Mouse (Mus musculus): ENCODE measurements around the gene Pde6g. TPM values are rescaled to one million over a fixed set of nuclear protein-coding genes. Genes with fewer than 3 reads are reported as not detected.

The Pde6g gene
- 0.28 and 0.38 TPM in 2 replicates for polyA plus RNA-seq (2015; fragmentation: Nextera tagmentation; extraction: Ambion mirVana)

DNA sequence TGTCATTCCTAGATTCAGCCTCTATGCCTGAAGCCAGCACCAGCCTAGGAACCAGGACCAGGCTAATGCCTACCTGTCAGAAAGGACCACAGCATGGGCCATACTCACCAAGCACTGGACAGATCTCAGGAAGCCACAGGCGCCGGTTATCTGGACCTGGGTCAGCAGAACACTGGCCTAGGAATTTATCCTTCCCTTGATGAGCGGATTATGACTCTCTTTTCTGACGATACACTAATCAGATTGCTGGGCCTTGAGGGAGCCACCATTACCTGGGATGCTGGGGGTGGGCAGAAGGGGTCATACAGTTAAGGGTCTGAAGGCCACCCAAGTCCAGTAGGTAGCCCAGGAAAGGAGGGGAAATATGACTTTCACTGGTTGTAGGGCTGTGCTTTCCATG lies at the start of gene Pde6g:
TSS of gene Pde6g (minus strand) at position 195 of the 400 bp plus-strand sequence.
- peaks cover 14% of the 10 kb centered on the region for H3K4me1 ChIP-seq
- H3K4me2 ChIP-seq, result no peak within 1 kb of the TSS
- H3K9me3 ChIP-seq (replicated peaks), result no peaks in the 10 kb centered on the region
- H3K27ac ChIP-seq, result no peak within 1 kb of the TSS
- H3K27me3 ChIP-seq, result no peaks in the 10 kb centered on the region
- H3K36me3 ChIP-seq, result peaks cover 6% of the 10 kb centered on the region; the same call in 1 of the 2 replicates
- no peak within 1 kb of the TSS for H3K9ac ChIP-seq
- WGBS, result 82% methylated on average over 4 of the region's 4 CpGs
- no peak for ATAC-seq (replicated peaks; ENCODE audit: low FRiP score)
- H3K4me3 ChIP-seq (replicated peaks), result no peak within 1 kb of the TSS

GRCm38 (mm10) chr11:120501701-120502100 lies 48.4 kb upstream of the Pde6g start:
- Histone ChIP-seq H3K36me3 (peaks cover 27% of the 10 kb centered on the region), H3K9ac (no peak overlapping the region), H3K27me3 (no peaks in the 10 kb centered on the region), H3K9me3 (replicated peaks) (no peaks in the 10 kb centered on the region), H3K4me1 (peaks cover 9% of the 10 kb centered on the region; the same call in 1 of the 2 replicates), H3K27ac (no peak overlapping the region), H3K4me2 (no peak overlapping the region), H3K4me3 (replicated peaks) (no peak overlapping the region)
- ATAC-seq (replicated peaks; ENCODE audit: low FRiP score), result no peak
- WGBS, result 83% methylated on average over 4 of the region's 4 CpGs

- no peak for ATAC-seq (replicated peaks; ENCODE audit: low FRiP score)
- H3K4me2 ChIP-seq, result no peak overlapping the region
- 61% methylated on average over 6 of the region's 6 CpGs for WGBS
- H3K4me1 ChIP-seq, result peaks cover 6% of the 10 kb centered on the region; the same call in 1 of the 2 replicates
- H3K9me3 ChIP-seq (replicated peaks), result no peaks in the 10 kb centered on the region
- H3K27ac ChIP-seq, result no peak overlapping the region
- no peaks in the 10 kb centered on the region for H3K27me3 ChIP-seq
- no peak overlapping the region for H3K9ac ChIP-seq
- no peak overlapping the region for H3K4me3 ChIP-seq (replicated peaks)
- H3K36me3 ChIP-seq, result peaks cover 34% of the 10 kb centered on the region
Observed at GRCm38 (mm10) chr11:120501018-120501417, 47.7 kb upstream of the Pde6g start.

DNA sequence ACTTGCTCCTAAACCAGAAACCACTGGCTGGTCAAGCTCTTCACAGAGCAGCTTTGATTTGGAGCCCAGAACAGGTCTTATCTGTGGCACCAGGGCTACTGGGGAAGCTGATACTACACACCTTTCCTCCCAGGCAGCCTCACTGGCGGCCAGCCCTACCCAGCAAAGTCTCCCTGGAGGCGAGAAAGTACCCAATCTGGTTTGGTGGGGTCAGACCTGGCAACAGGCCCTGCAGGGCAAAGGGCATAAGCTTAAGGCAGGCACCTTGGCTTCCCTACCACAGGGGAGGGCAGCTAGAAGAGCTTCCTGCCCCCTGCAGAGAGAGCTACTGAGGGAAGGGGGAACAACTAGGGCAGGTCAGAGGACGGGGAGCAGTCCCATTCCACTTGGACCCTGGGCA lies 47.1 kb upstream of the Pde6g start:
- Histone ChIP-seq H3K4me3 (replicated peaks) (no peak overlapping the region), H3K27me3 (no peaks in the 10 kb centered on the region), H3K9me3 (replicated peaks) (no peaks in the 10 kb centered on the region), H3K36me3 (peaks cover 40% of the 10 kb centered on the region), H3K4me1 (peaks cover 6% of the 10 kb centered on the region; the same call in 1 of the 2 replicates), H3K4me2 (no peak overlapping the region), H3K9ac (no peak overlapping the region), H3K27ac (peak overlapping the region; percentile 55)
- 21% methylated on average over 3 of the region's 3 CpGs for WGBS
- peak; percentile 50; the same call in 1 of the 2 replicates for ATAC-seq (replicated peaks; ENCODE audit: low FRiP score)

DNA sequence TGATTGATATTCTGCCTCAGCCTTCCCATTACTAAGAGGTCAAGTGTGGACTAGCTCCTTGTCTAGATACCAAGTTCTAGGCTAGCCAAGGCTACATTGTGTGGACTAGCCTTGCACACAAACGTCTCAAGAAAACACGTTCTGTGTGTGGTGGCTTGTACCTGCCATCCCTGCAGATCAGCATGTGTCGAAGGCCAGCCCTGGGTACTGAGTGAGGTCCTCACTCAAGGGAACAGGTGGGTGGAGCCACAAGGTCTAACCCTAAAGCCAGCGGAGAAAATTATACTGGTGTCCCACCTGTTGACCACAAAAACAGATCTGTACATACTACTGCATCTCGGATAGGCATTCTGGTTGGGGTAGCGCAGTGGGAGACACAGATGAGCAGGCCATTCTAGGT lies 46.6 kb upstream of the Pde6g start:
- 0 out of 2 replicates have a peak, but pooled peaks have one; percentile 35 for ATAC-seq (replicated peaks; ENCODE audit: low FRiP score)

DNA sequence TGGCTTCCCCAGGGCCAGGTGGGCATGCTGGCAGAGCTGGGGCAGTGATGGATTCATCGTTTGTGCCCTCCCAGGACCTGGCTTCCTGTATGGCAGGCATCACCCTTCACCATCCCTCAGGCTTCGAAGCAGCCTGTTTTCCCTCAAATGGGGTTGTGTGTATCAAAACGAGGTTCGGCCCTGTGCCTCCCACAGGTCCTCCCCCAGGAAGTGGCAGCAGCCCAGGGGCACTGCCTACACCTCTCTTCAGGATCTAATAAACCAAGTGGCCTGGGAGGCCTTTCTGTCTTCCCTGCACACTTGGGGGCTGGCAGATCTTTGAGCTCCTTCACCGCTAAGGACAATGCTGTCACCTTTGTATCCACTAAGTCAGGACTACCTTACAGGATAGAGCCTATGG lies 45.6 kb upstream of the Pde6g start:
- 77% methylated on average over 5 of the region's 5 CpGs for WGBS
- Histone ChIP-seq H3K27me3 (no peaks in the 10 kb centered on the region), H3K9me3 (replicated peaks) (no peaks in the 10 kb centered on the region), H3K9ac (no peak overlapping the region), H3K27ac (0 out of 2 replicates have a peak overlapping the region, but pooled peaks have one; percentile 55), H3K4me1 (peaks cover 9% of the 10 kb centered on the region), H3K4me3 (replicated peaks) (no peak overlapping the region), H3K36me3 (peaks cover 53% of the 10 kb centered on the region), H3K4me2 (no peak overlapping the region)
- ATAC-seq (replicated peaks; ENCODE audit: low FRiP score), result no peak

More for the DNA sequence above, 46.6 kb upstream of the Pde6g start:
- H3K4me3 ChIP-seq (replicated peaks), result no peak overlapping the region
- no peak overlapping the region for H3K4me2 ChIP-seq
- WGBS, result 84% methylated on average over 6 of the region's 6 CpGs
- peaks cover 45% of the 10 kb centered on the region for H3K36me3 ChIP-seq
- peak overlapping the region; percentile 55 for H3K27ac ChIP-seq
- H3K9me3 ChIP-seq (replicated peaks), result no peaks in the 10 kb centered on the region
- H3K9ac ChIP-seq, result no peak overlapping the region
- peaks cover 6% of the 10 kb centered on the region; the same call in 1 of the 2 replicates for H3K4me1 ChIP-seq
- no peaks in the 10 kb centered on the region for H3K27me3 ChIP-seq

DNA sequence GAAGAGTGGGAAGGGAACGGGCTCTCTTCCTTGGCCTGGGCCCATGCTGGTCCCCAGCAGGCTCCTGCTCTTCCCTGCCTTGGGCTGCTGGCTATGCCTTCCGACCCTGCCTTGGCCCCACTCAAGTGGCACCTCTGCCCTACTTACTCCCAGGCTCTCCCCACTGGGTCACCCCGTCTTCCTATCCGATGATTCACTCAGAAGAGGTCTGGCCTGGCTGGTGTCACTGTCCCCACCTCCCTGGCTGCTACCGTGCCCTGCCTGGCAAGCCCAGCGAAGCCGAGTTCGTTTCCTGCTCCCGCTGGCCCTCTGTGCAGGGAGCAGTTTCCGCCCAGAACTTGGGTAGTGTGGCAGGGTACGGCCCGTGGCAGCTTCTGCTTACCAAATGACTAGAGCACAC lies 44.9 kb upstream of the Pde6g start:
- ATAC-seq (replicated peaks; ENCODE audit: low FRiP score), result no peak
- Histone ChIP-seq H3K9ac (no peak overlapping the region), H3K27me3 (no peaks in the 10 kb centered on the region), H3K9me3 (replicated peaks) (no peaks in the 10 kb centered on the region), H3K4me3 (replicated peaks) (no peak overlapping the region), H3K36me3 (peaks cover 53% of the 10 kb centered on the region), H3K4me1 (peaks cover 16% of the 10 kb centered on the region), H3K4me2 (no peak overlapping the region), H3K27ac (no peak overlapping the region)
- WGBS, result 91% methylated on average over 12 of the region's 12 CpGs

- Histone ChIP-seq H3K4me2 (no peak overlapping the region), H3K36me3 (peaks cover 53% of the 10 kb centered on the region), H3K9ac (no peak overlapping the region), H3K4me3 (replicated peaks) (no peak overlapping the region), H3K27ac (no peak overlapping the region), H3K27me3 (no peaks in the 10 kb centered on the region), H3K9me3 (replicated peaks) (no peaks in the 10 kb centered on the region), H3K4me1 (peaks cover 24% of the 10 kb centered on the region)
- ATAC-seq (replicated peaks; ENCODE audit: low FRiP score), result no peak
- WGBS, result 92% methylated on average over 3 of the region's 3 CpGs
Observed at GRCm38 (mm10) chr11:120497436-120497835, 44.1 kb upstream of the Pde6g start.

DNA sequence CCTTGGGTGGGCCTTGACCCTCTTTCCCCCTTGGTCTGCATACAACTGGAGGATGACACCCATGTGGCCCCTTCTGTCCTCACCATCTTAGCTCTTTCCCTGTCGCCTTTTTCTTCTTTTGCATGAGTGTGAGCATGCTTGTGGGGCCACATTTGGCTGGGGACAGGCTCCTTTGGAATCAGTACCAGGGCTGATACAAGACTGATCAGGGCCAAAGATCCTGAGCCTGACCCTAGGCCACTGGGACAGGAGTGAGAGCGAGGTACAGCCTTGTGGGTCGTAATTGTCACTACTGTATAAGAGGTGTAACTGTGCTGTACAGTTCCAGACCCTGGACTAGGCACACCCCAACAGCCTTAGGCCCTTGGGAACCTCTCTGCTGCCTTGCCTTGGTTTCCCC lies 40.6 kb upstream of the Pde6g start:
- no peaks in the 10 kb centered on the region for H3K27me3 ChIP-seq
- H3K4me2 ChIP-seq, result peak overlapping the region; percentile 78
- WGBS, result 83% methylated on average over 3 of the region's 3 CpGs
- H3K4me3 ChIP-seq (replicated peaks), result peak overlapping the region; percentile 82
- 0 out of 2 replicates have a peak overlapping the region, but pooled peaks have one; percentile 4 for H3K27ac ChIP-seq
- H3K9ac ChIP-seq, result 0 out of 2 replicates have a peak overlapping the region, but pooled peaks have one; percentile 75
- H3K9me3 ChIP-seq (replicated peaks), result no peaks in the 10 kb centered on the region
- peaks cover 57% of the 10 kb centered on the region for H3K36me3 ChIP-seq
- H3K4me1 ChIP-seq, result peaks cover 46% of the 10 kb centered on the region
- ATAC-seq (replicated peaks; ENCODE audit: low FRiP score), result no peak

- no peaks in the 10 kb centered on the region for H3K9me3 ChIP-seq (replicated peaks)
- peak overlapping the region; percentile 89 for H3K27ac ChIP-seq
- H3K36me3 ChIP-seq, result peaks cover 57% of the 10 kb centered on the region
- peak overlapping the region; percentile 75 for H3K9ac ChIP-seq
- WGBS, result 47% methylated on average over 3 of the region's 3 CpGs
- H3K27me3 ChIP-seq, result no peaks in the 10 kb centered on the region
- H3K4me1 ChIP-seq, result peaks cover 51% of the 10 kb centered on the region
- ATAC-seq (replicated peaks; ENCODE audit: low FRiP score), result no peak
- H3K4me3 ChIP-seq (replicated peaks), result peak overlapping the region; percentile 82
- H3K4me2 ChIP-seq, result peak overlapping the region; percentile 78
Observed at GRCm38 (mm10) chr11:120493351-120493750, 40.1 kb upstream of the Pde6g start.

- H3K36me3 ChIP-seq, result peaks cover 57% of the 10 kb centered on the region
- peak overlapping the region; percentile 89 for H3K27ac ChIP-seq
- no peaks in the 10 kb centered on the region for H3K9me3 ChIP-seq (replicated peaks)
- peak overlapping the region; percentile 78 for H3K4me2 ChIP-seq
- peak overlapping the region; percentile 82 for H3K4me3 ChIP-seq (replicated peaks)
- ATAC-seq (replicated peaks; ENCODE audit: low FRiP score), result no peak
- H3K27me3 ChIP-seq, result no peaks in the 10 kb centered on the region
- H3K9ac ChIP-seq, result peak overlapping the region; percentile 75
- H3K4me1 ChIP-seq, result peaks cover 51% of the 10 kb centered on the region
- 24% methylated on average over 3 of the region's 3 CpGs for WGBS
Observed at GRCm38 (mm10) chr11:120492878-120493203, 39.5 kb upstream of the Pde6g start.

DNA sequence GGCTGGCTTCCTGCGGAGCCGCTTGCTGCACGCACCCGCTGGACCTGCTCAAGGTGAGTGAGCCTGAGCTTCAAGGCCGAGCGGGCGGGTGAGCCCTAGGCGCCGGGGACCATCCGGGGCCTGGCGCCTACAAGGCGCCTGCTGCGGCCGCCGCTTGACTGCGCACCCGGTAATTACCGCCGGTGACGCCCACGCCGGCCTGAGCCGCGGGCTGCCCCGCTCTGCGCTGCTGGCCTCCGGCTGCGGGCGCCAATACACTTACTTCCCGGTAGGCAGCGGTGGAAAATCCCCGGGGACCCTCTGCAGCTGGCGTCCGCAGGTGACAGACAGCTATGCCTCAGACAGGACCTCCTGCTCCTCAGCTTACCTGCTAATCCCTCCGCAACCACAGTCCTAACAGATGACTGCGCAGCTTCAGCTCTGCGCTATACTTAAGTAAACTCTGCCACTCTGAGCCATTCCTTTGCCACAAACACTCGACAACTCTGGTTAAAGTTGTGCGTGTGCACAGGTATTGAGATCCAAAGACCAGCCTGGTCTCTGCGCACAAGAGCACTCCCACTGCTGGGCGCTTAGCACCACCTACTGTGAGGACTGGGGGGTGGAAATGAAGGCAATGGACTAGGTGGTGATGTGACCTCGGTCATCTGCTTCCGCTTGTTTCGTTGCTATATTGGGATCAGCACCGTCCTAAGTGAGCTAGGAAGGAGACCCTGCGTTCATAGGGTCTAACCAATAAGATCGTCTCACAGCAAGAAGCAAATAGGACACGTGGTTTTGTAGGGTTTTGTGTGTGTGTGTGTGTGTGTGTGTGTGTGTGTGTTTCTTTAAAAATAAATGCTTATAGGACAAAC lies 39.0 kb upstream of the Pde6g start:
- Histone ChIP-seq H3K9me3 (replicated peaks) (no peaks in the 10 kb centered on the region), H3K4me1 (peaks cover 51% of the 10 kb centered on the region), H3K4me3 (replicated peaks) (peak overlapping the region; percentile 82), H3K27me3 (no peaks in the 10 kb centered on the region), H3K36me3 (peaks cover 57% of the 10 kb centered on the region), H3K4me2 (peak overlapping the region; percentile 78), H3K27ac (peak overlapping the region; percentile 89), H3K9ac (peak overlapping the region; percentile 75)
- under 1% methylated on average over 48 of the region's 48 CpGs for WGBS
- peak; percentile 50; the same call in 1 of the 2 replicates for ATAC-seq (replicated peaks; ENCODE audit: low FRiP score)
